Mouse (Mus musculus) stomach, postnatal 0 days (tissue): ENCODE results near the gene Cct8l1.

Source experiments
- CTCF ChIP-seq: IDR thresholded peaks from 2 replicates; pipeline ENCODE4 v1.5.1; 2016; ENCODE audit warnings: antibody characterized with exemption, low read depth, mild to moderate bottlenecking, moderate library complexity
- EP300 ChIP-seq: optimal IDR thresholded peaks from 2 replicates; pipeline ENCODE3; 2016; ENCODE audit warnings: antibody characterized with exemption

- TF ChIP-seq CTCF (no peak), EP300 (no peak)
These were observed 12.1 kb downstream of the Cct8l1 start for GRCm38 (mm10) chr5:25527971-25528370.
